Mouse (Mus musculus): ENCODE measurements around the gene Galnt17.

Gene Galnt17

GRCm38 (mm10) chr5:131016066-131016465 lies 292.2 kb downstream of the Galnt17 start:
- no peak for DNase-seq

GRCm38 (mm10) chr5:131015341-131015740 lies 293.0 kb downstream of the Galnt17 start:
- DNase-seq = no peak

- DNase-seq = no peak
Measured at GRCm38 (mm10) chr5:131013816-131014215, 294.5 kb downstream of the Galnt17 start.

GRCm38 (mm10) chr5:131013101-131013500 lies 295.2 kb downstream of the Galnt17 start:
- DNase-seq = no peak

- DNase-seq = peak; percentile 53 to 57
Measured at GRCm38 (mm10) chr5:131009510-131009909, 298.8 kb downstream of the Galnt17 start.

- DNase-seq = peak; percentile 10 to 23
Measured at GRCm38 (mm10) chr5:131008507-131008906, 299.8 kb downstream of the Galnt17 start.

- peak; percentile 62 to 68 for DNase-seq
Measured at GRCm38 (mm10) chr5:131007871-131008505, 300.3 kb downstream of the Galnt17 start.

- DNase-seq = no peak
Measured at GRCm38 (mm10) chr5:131007198-131007597, 301.1 kb downstream of the Galnt17 start.

GRCm38 (mm10) chr5:131006524-131006923 lies 301.8 kb downstream of the Galnt17 start:
- DNase-seq = no peak

- DNase-seq = no peak
Measured at GRCm38 (mm10) chr5:131000572-131000971, 307.7 kb downstream of the Galnt17 start.

GRCm38 (mm10) chr5:130979321-130979720 lies 329.0 kb downstream of the Galnt17 start:
- no peak for DNase-seq

- DNase-seq = no peak
Measured at GRCm38 (mm10) chr5:130978871-130979270, 329.4 kb downstream of the Galnt17 start.

- DNase-seq = no peak
Measured at GRCm38 (mm10) chr5:130977999-130978398, 330.3 kb downstream of the Galnt17 start.

- DNase-seq = no peak
Measured at GRCm38 (mm10) chr5:130952361-130952760, 355.9 kb downstream of the Galnt17 start.

- peak; percentile 19 to 25 for DNase-seq
Measured at GRCm38 (mm10) chr5:130950894-130951400, 357.4 kb downstream of the Galnt17 start.

- peak; percentile 4 to 6 for DNase-seq
Measured at GRCm38 (mm10) chr5:130950421-130950820, 357.9 kb downstream of the Galnt17 start.

GRCm38 (mm10) chr5:130949710-130950109 lies 358.6 kb downstream of the Galnt17 start:
- DNase-seq = no peak

GRCm38 (mm10) chr5:130938911-130939608 lies 369.2 kb downstream of the Galnt17 start:
- peak; percentile 11 to 26 for DNase-seq

GRCm38 (mm10) chr5:130938274-130938741 lies 370.0 kb downstream of the Galnt17 start:
- peak; percentile 59 to 71 for DNase-seq

- no peak for DNase-seq
Measured at GRCm38 (mm10) chr5:130930999-130931398, 377.3 kb downstream of the Galnt17 start.

GRCm38 (mm10) chr5:130927794-130928149 lies 380.5 kb downstream of the Galnt17 start:
- peak; percentile 12 to 38 for DNase-seq

- no peak for DNase-seq
Measured at GRCm38 (mm10) chr5:130927138-130927793, 381.0 kb downstream of the Galnt17 start.

GRCm38 (mm10) chr5:130925681-130926080 lies 382.6 kb downstream of the Galnt17 start:
- no peak for DNase-seq

Measured in kidney, postnatal 4 days (tissue).